Mouse (Mus musculus): Measurements from ENCODE around the gene Bola3. TPM values are rescaled to one million over a fixed set of nuclear protein-coding genes. Genes with fewer than 3 reads are reported as not detected.

Bola3 gene
- total RNA-seq (2014; fragmentation: Nextera tagmentation) (76.1 and 91.2 TPM in 2 replicates), total RNA-seq (2017) (53.4 and 67.8 TPM in 2 replicates)

DNA sequence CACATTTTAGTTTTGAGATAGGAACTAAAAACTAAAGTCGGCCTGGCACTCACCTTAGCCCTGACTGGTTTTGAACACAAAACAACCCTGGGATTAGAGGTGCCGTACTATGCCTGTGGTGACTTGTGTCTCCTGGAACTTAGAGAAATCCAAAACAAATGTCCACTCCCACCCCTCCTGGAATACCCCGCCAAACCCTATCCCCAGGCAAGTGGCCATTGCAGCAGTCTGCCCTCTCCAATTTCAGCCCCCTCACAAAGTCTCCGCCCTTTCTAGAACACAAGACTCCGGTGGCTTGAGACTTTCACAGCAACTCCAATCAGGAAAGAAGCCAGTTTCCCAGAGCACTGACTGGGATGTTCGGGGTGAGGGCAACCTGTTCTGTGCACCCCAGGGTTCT is at the start of gene Bola3:
Gene Bola3, plus strand, starts transcription at position 275 of the 400 bp plus-strand sequence.
- peak; percentile 33 for ATAC-seq (replicated peaks; ENCODE audit: poor library complexity, severe bottlenecking)

DNA sequence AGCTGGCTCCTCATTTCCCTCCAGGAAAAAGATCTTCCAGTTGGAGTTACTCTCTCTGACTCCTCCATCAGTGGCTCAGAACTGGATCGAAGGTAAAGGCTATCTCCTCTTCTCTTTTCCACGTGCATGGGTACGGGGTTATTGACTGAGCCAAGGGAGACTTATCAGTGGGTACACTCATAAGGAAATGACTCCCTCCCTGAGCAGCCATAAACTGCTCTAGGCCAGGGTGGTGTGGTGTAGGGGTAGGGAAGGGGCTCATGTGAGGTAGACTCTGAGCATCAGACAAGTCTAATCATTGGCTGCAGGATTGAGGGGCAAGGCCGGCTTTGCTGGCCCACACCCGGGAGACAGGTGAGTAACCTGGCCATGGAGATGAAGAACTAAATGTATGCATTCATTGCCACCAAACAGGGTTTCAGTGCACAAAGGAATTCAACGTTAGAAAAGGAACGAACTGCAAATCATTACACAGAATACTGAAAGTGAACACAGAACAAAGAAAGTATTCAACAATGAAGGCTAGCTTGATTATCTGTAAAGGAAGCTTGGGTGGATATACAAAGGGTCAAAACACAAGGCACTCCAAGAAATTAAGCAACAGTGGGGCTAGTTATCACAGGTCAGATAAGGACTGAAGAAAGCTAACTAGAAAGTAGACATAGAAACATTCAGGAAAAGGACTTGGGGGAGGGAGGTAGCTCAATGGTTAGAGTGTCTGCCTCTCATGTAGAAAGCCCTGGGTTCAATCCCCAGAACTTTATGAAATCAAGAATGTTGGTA is 48.3 kb upstream of the Bola3 start:
- ATAC-seq (replicated peaks; ENCODE audit: poor library complexity, severe bottlenecking), result no peak

GRCm38 (mm10) chr6:83301294-83301693 is 47.7 kb upstream of the Bola3 start:
- ATAC-seq (replicated peaks; ENCODE audit: poor library complexity, severe bottlenecking), result no peak

GRCm38 (mm10) chr6:83302264-83302663 is 46.7 kb upstream of the Bola3 start:
- ATAC-seq (replicated peaks; ENCODE audit: poor library complexity, severe bottlenecking), result no peak

- no peak for ATAC-seq (replicated peaks; ENCODE audit: poor library complexity, severe bottlenecking)
Measured at GRCm38 (mm10) chr6:83309017-83309416, 39.9 kb upstream of the Bola3 start.

DNA sequence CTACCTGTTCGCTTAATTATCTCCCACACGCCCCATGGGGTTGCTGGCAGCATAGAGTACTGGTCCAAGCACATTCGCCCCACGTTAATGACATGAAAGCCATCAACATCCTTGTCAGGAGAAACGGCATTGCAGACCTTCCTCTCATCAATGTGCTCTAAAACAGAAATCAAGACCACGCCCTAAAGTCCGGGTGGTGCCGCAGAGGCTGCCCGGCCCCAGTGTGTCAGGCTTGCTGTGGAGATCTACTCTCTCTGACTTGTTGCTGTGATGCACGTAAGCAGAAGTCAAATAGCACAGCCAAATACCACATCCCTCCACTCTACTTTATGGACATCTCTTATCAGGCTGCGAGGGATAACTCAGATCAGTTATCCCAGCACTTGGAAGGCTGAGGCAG is 37.7 kb upstream of the Bola3 start:
- no peak for ATAC-seq (replicated peaks; ENCODE audit: poor library complexity, severe bottlenecking)

DNA sequence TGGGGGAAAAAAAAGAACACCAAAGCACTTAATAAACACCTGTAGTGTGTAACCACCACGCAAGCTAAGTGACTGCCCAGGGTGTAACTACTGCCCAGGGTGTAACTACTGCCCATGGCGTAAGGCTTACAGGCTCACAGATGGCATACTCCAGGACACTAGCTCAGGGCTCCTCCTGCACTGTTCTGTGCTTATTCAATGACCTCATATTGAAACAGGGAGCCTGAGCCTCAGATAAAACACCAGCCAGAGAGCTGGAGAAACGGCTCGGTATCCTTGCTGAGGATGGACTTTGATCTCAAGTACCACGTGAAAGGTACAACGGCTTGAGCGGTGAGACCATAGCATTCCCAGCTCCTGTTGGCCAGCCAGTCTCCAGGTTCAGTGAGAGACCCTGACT is 36.9 kb upstream of the Bola3 start:
- ATAC-seq (replicated peaks; ENCODE audit: poor library complexity, severe bottlenecking), result no peak

- ATAC-seq (replicated peaks; ENCODE audit: poor library complexity, severe bottlenecking), result no peak
Measured at GRCm38 (mm10) chr6:83312514-83312913, 36.4 kb upstream of the Bola3 start.

DNA sequence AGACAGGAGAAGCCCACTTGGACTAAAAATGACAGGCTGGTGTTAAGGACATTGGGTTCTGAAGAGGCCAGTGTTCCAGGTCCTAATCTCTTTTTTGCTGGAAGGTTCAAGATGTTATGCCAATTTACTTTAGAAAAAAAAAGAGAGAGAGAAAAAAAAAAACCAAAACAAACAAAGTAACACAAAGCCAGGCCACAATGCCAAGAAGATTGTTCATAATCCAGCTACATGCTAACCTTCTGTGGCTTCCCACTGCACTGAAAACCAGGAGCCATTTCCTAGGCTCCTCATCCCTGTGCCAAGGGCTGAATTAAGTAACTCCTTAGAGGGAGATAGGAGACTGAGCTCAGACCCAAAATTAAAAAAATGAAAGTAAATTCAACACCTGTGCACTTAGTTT is 33.7 kb upstream of the Bola3 start:
- ATAC-seq (replicated peaks; ENCODE audit: poor library complexity, severe bottlenecking), result no peak

GRCm38 (mm10) chr6:83316022-83316421 is 32.9 kb upstream of the Bola3 start:
- no peak for ATAC-seq (replicated peaks; ENCODE audit: poor library complexity, severe bottlenecking)

- ATAC-seq (replicated peaks; ENCODE audit: poor library complexity, severe bottlenecking), result peak; percentile 91
Measured at GRCm38 (mm10) chr6:83317108-83317741, 31.7 kb upstream of the Bola3 start.

GRCm38 (mm10) chr6:83321927-83322326 is 27.0 kb upstream of the Bola3 start:
- ATAC-seq (replicated peaks; ENCODE audit: poor library complexity, severe bottlenecking), result peak; percentile 15

- ATAC-seq (replicated peaks; ENCODE audit: poor library complexity, severe bottlenecking), result no peak
Measured at GRCm38 (mm10) chr6:83322794-83323193, 26.2 kb upstream of the Bola3 start.

- ATAC-seq (replicated peaks; ENCODE audit: poor library complexity, severe bottlenecking), result peak; percentile 45
Measured at GRCm38 (mm10) chr6:83323652-83324419, 25.1 kb upstream of the Bola3 start.

DNA sequence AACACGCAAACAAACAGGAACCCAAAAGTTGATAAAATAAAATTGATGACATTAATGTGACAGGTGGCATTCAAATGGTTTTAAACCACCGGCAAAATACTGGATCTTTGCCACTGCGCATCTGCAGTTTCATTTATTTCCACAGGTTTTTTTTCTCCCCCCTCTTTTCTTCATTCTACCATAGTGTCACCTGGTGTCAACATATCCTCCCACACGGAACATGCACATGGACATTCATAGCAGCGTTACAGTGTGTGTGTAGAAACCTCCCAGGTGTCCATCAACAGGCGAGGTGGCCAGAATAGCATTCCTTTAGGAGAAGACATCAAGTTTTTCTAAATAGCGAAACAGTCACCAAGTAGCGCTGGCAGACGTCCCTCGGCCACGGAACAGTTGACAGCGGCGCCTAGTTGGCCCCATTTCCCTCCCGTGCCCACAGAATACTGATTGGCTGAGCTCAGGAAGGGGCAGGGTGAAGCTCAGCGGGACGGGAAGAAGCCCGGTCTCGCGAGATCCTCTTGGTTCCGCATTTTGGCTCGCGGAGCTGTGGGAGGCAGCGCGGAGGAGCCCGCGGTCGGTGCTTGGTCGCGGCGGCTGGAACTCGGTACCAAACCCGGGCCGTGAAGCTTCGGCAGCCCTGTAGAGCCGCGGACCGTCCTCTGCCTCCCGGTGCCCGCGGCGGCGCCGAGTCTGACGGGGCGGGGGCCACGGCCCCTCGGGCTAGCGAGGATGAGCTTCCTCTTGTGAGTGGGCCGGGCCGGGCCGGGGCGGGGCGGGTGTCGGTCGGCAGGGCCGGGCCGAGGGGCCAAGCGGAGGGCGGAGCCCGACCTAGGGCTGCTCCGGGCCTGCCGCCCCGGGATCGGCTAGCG is 23.2 kb upstream of the Bola3 start, which contains the start of the genes Mthfd2 and Mob1a:
Gene Mthfd2, minus strand, starts transcription at position 384 of the 869 bp plus-strand sequence.
Gene Mob1a, plus strand, starts transcription at position 492 of the 869 bp plus-strand sequence.
- peak; percentile 88 for ATAC-seq (replicated peaks; ENCODE audit: poor library complexity, severe bottlenecking)

DNA sequence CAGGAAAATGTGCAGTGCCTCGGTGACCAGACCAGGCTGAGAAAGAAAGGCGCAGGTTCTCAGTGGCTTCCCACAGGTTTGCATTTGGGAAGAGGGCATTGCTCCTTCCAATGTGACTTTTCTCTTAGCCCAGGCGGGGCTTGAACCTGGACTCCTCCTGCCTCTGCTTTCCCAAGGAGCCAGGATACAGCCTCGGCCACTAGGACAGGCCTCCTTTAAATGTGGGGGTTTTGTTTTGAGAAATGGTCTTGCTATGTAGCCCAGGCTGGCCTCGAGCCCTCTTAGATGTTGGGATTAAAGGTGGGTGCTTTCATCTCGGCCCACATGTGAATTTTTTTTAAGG is 22.6 kb upstream of the Bola3 start:
- 0 out of 2 replicates have a peak, but pooled peaks have one; percentile 1 for ATAC-seq (replicated peaks; ENCODE audit: poor library complexity, severe bottlenecking)

DNA sequence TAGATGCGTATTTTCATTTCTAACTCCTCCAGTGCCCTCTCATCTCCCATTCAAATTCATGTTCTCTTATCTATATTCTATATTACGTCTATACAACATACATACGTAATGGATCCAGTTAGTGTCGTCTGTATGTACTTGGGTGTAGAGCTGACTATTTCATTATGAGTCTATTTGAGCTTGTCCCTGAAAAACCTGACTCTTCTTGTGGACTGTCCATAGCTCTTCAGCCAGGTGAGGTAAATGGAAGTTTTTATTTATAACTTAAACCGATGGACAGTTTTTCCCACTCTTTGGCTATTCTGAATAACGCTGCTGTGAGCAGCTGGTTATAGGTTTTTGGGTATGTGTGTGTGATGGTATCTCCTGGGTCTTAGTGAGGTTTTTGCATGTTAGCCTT is 22.2 kb upstream of the Bola3 start:
- no peak for ATAC-seq (replicated peaks; ENCODE audit: poor library complexity, severe bottlenecking)

DNA sequence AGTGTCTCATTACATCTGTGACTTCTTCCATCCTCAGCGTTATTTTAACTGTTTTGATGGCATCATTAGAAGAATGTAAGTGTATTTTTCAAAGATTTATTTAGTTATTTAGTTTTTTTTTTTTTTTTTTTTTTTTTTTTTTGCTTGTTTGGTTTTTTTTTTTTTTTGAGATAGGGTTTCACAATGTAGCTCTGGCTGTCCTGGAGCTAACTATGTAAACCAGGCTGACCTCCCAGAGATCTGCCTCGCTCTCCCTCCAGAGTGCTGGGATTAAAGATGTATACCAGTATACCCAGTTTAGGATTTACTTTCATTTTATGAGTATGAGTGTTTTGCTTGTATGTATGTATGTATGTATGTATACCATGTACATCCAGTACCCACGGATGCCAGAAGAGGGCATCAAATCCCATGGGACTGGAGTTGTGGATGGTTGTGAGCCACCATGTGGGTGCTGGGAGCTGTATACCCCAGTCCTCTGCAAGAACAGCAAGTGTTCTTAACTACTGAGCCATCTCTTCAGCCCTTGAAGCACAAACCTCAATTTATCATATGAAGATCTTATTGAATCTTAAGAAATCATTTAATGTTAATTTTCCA is 21.3 kb upstream of the Bola3 start:
- no peak for ATAC-seq (replicated peaks; ENCODE audit: poor library complexity, severe bottlenecking)

DNA sequence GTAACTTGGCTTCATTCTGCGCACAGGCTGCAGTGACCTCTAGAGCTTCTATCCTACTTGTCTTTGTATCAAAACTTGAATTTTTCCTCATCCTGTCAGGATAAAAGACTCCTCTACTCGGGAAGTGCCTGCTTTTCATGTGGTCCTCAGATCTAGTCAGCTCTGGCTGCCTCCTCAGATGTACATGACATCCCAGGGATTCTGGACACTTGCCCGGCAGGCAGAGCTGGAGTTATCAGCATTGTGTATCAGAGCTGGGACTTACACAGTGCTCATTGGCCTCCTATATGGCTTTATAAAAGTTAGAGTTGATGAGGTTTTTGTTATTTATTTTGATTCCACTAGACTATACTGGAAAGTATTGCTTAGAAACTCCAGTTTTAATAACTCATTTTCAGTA is 7.6 kb upstream of the Bola3 start:
- no peak for ATAC-seq (replicated peaks; ENCODE audit: poor library complexity, severe bottlenecking)

GRCm38 (mm10) chr6:83342957-83343356 is 6.0 kb upstream of the Bola3 start:
- ATAC-seq (replicated peaks; ENCODE audit: poor library complexity, severe bottlenecking), result no peak
